Mouse (Mus musculus) bone marrow, adult 2 months (tissue): Measurements from ENCODE around the gene Abcb8.

Source experiments
- CTCF ChIP-seq: fragments of 200-500 bp; IDR thresholded peaks from 2 replicates; pipeline ENCODE4 v1.5.1; 2011; ENCODE audit warnings: low read length, control low read depth; ENCODE audit not compliant: control insufficient read depth, insufficient read depth
- POLR2A ChIP-seq: fragments of 200-500 bp; IDR thresholded peaks from 2 replicates; pipeline ENCODE4 v1.6.1; 2011; ENCODE audit warnings: low read depth, mild to moderate bottlenecking, control low read depth, low read length, borderline replicate concordance; ENCODE audit not compliant: control insufficient read depth

DNA sequence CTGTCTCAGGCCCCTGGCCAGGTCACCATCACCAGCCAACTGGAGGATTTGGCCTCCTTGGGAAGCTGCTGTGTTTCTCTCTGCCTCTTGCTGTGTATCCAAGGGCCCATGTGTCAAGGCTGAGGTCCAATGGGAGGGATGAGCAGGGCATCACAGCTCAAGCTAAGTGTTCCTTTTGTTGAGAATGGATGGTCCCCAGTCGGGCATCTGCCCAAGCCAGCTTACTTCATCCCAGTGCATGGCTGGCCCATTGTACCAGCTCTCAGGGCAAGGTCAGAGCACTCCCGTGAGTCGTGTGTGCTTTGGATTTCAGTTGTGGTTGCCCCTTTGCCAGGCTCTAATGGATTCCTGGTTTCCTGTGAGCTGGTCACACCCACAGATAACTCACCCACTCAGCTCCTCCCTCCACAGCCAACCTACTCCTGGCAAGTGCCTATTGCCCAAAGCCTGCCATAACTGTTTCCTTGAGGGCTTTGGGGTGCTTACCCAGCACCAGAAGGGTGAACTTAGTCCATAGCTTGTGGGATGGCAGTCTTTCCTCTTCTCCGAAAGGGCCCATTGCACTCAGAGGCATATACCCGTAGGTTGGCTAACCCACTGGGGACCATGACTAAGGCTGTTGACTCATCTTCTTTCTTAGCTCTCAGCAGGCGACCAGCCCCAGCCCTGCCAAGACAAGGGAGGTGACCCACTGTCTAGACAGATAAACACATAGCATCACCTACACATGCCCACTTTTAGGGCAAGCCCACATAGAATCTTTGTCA is 11.3 kb downstream of the Abcb8 start:
- no peak for TF ChIP-seq CTCF
- no peak for TF ChIP-seq POLR2A
